Mouse (Mus musculus) liver, embryonic 14.5 days (tissue): ENCODE measurements around the gene B3galt1. TPM values are rescaled to one million over a fixed set of nuclear protein-coding genes. Genes with fewer than 3 reads are reported as not detected.

Source experiments
- ATAC-seq: fragments of 200-750 bp; cut with Nextera tagmentation; 2 replicates; pipeline ENCODE4 v1.8.0; 2017; ENCODE audit warnings: moderate number of reproducible peaks, mild to moderate bottlenecking, moderate library complexity; ENCODE audit not compliant: insufficient read depth
- DNase-seq, 3 experiments: peaks; one replicate each; pipeline ENCODE4 v3.0.0-alpha.2; 2012 to 2013; ENCODE audit warnings: low read depth in 3 of 3, low spot score in 3 of 3
- H3K27ac ChIP-seq: fragments of 300-500 bp; sonication (generic); 2 replicates; pipeline ENCODE4 v1.5.1; 2014; ENCODE audit warnings: moderate library complexity, mild to moderate bottlenecking, control low read depth, inconsistent platforms
- H3K27me3 ChIP-seq: fragments of 300-500 bp; sonication (generic); 2 replicates; pipeline ENCODE4 v1.6.1; 2014; ENCODE audit warnings: mild to moderate bottlenecking, low read length, moderate library complexity; ENCODE audit not compliant: control insufficient read depth, insufficient read depth
- H3K36me3 ChIP-seq: fragments of 300-500 bp; sonication (generic); replicated peaks from 2 replicates; pipeline ENCODE4 v1.6.1; 2014; ENCODE audit warnings: low read depth; ENCODE audit not compliant: control insufficient read depth, insufficient read depth
- H3K4me1 ChIP-seq, 2 experiments: fragments of 200-500 bp in 1 of 2; fragments of 300-500 bp in 1 of 2; sonication (generic) in 1 of 2; replicated peaks; 2 replicates each; pipeline ENCODE4 v1.6.1; 2012 to 2014; ENCODE audit warnings: antibody characterized with exemption in 1 of 2, inconsistent platforms in 1 of 2, low read length in 1 of 2; ENCODE audit not compliant: control insufficient read depth in 2 of 2, insufficient read depth in 2 of 2
- H3K4me2 ChIP-seq: fragments of 300-500 bp; sonication (generic); 2 replicates; pipeline ENCODE4 v1.6.1; 2014; ENCODE audit warnings: low read depth, mild to moderate bottlenecking, control low read depth, moderate library complexity
- H3K4me3 ChIP-seq, 2 experiments: fragments of 200-500 bp in 1 of 2; fragments of 300-500 bp in 1 of 2; sonication (generic) in 1 of 2; 2 replicates each; pipeline ENCODE4 v1.5.1; 2012 to 2014; ENCODE audit warnings: low read depth in 2 of 2, low read length in 2 of 2, mild to moderate bottlenecking in 2 of 2, control low read depth in 1 of 2, inconsistent platforms in 1 of 2, moderate library complexity in 1 of 2; ENCODE audit not compliant: insufficient read depth in 1 of 2
- H3K9ac ChIP-seq: fragments of 300-500 bp; sonication (generic); replicated peaks from 2 replicates; pipeline ENCODE4 v1.6.1; 2014; ENCODE audit warnings: mild to moderate bottlenecking, control low read depth, moderate library complexity
- H3K9me3 ChIP-seq: fragments of 300-500 bp; sonication (generic); 2 replicates; pipeline ENCODE4 v1.6.1; 2016; ENCODE audit warnings: low read length, mixed read lengths; ENCODE audit not compliant: control insufficient read depth
- CTCF ChIP-seq: IDR thresholded peaks from 2 replicates; pipeline ENCODE4 v1.5.1; 2016; ENCODE audit warnings: antibody characterized with exemption, low read depth, control low read depth
- EP300 ChIP-seq: IDR thresholded peaks from 2 replicates; pipeline ENCODE4 v1.6.1; 2016; ENCODE audit warnings: antibody characterized with exemption, low read depth
- WGBS: fragments of 180-500 bp; shearing (Covaris S2); extraction: QIAGEN DNeasy Blood & Tissue Kit; methylation state at CpG from one replicate; pipeline ENCODE4 v1.1.7; 2014; ENCODE audit not compliant: insufficient replicate concordance; 5-methylcytosine and 5-hydroxymethylcytosine counted together
- polyA plus RNA-seq, 2 experiments: library from polyadenylated mRNA; depleted of rRNA in 1 of 2; stranded (reverse) in 1 of 2; unstranded in 1 of 2; fragments of >200 nt; fragmentation: Nextera tagmentation in 1 of 2; extraction: Ambion mirVana in 1 of 2; gene quantifications; 2 replicates each; pipeline versions ENCODE4 v1.2.1 to v1.2.3; 2012 to 2014

The B3galt1 gene
- polyA plus RNA-seq, 2 experiments, result 0.03 to 0.23 TPM

DNA sequence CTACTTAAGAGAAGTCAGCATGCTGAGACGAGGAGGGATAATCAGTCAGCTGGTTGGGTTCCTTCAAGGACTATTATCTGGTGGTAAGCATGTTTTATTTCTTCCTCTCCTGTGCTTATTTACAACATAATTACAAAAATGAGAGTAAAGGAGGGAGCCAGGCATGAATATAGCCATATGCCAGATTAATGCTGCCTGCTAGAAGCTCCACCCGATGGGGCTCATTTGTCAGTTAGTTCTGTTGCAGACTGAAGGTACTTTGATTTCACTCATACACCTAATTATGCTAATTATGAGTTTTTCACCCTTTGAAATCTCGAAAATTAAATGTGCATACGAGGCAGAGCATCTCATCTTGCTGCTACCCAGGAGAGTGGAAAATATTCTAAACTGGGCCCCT lies 539.0 kb downstream of the B3galt1 start:
- ATAC-seq (no peak), DNase-seq (no peak)
- no peak overlapping the region for H3K27ac ChIP-seq
- H3K4me1 ChIP-seq, result no peaks in the 10 kb centered on the region
- H3K4me2 ChIP-seq, result no peak overlapping the region
- H3K36me3 ChIP-seq, result no peaks in the 10 kb centered on the region
- H3K9me3 ChIP-seq, result no peaks in the 10 kb centered on the region
- WGBS, result 55% methylated on average over 4 of the region's 4 CpGs
- H3K4me3 ChIP-seq, result no peak overlapping the region
- no peak for TF ChIP-seq EP300
- TF ChIP-seq CTCF, result no peak
- H3K9ac ChIP-seq, result no peak overlapping the region
- no peaks in the 10 kb centered on the region for H3K27me3 ChIP-seq

DNA sequence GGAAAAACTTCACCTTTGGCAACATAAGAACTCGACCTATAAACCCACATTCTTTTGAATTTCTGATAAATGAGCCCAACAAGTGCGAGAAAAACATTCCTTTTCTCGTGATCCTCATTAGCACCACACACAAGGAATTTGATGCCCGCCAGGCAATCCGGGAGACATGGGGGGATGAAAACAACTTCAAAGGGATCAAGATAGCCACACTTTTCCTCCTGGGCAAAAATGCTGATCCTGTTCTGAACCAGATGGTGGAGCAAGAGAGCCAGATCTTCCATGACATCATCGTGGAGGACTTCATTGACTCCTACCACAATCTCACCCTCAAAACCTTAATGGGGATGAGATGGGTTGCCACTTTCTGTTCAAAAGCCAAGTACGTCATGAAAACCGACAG lies 552.4 kb downstream of the B3galt1 start:
- no peak overlapping the region for H3K4me2 ChIP-seq
- DNase-seq (no peak), ATAC-seq (no peak)
- H3K27ac ChIP-seq, result no peak overlapping the region
- TF ChIP-seq CTCF, result no peak
- no peak for TF ChIP-seq EP300
- no peak overlapping the region for H3K9ac ChIP-seq
- no peaks in the 10 kb centered on the region for H3K36me3 ChIP-seq
- H3K27me3 ChIP-seq, result no peaks in the 10 kb centered on the region
- 52% methylated on average over 8 of the region's 8 CpGs for WGBS
- H3K4me3 ChIP-seq, result no peak overlapping the region
- no peaks in the 10 kb centered on the region for H3K4me1 ChIP-seq
- no peaks in the 10 kb centered on the region; the same call in 1 of the 2 replicates for H3K9me3 ChIP-seq

DNA sequence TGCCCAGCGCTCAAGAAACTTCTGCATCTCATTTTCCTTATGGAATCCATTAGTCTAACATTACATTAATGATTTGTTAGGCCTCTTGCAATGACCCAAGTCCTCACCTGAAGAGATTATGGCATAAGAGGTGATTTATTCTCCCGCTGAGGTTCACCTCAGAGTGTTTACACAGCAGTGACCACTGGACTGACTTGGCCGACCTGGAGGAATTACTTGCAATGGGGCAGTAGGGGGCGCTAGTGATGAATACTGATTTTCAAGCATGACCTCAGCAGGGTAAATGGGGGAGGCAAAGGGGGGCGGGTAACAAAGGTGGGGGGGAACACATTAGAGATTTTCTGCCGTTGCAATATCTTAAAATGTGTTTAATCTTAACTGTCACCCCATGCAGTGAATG lies 559.1 kb downstream of the B3galt1 start:
- Histone ChIP-seq H3K9ac (no peak overlapping the region), H3K36me3 (no peaks in the 10 kb centered on the region), H3K27me3 (no peaks in the 10 kb centered on the region), H3K4me3 (no peak overlapping the region), H3K4me1 (no peaks in the 10 kb centered on the region), H3K27ac (no peak overlapping the region), H3K9me3 (no peaks in the 10 kb centered on the region), H3K4me2 (no peak overlapping the region)
- TF ChIP-seq EP300, result no peak
- no peak for TF ChIP-seq CTCF
- 51% methylated on average over 6 of the region's 6 CpGs for WGBS
- DNase-seq (no peak), ATAC-seq (no peak)

DNA sequence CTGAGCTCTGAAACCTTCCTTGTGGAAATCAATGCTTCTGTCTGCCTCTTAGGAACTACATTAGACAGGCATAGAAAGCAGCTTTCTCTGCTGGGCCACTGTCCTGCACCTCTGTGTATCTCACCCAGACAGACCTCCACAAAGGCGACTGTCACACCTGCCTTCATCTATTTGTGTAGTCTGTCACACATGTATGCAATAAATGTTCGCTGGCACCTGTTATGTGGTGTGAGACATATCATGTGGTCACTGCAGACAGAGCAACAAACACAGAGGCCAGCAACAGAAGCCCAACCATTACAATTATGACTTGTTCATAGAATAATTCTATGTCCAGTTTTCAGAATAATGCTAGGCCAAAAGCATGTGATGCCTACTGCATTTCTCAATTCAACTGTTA lies 575.4 kb downstream of the B3galt1 start:
- no peaks in the 10 kb centered on the region for H3K36me3 ChIP-seq
- WGBS, result 45% methylated on average over 2 of the region's 2 CpGs
- no peak overlapping the region for H3K9ac ChIP-seq

DNA sequence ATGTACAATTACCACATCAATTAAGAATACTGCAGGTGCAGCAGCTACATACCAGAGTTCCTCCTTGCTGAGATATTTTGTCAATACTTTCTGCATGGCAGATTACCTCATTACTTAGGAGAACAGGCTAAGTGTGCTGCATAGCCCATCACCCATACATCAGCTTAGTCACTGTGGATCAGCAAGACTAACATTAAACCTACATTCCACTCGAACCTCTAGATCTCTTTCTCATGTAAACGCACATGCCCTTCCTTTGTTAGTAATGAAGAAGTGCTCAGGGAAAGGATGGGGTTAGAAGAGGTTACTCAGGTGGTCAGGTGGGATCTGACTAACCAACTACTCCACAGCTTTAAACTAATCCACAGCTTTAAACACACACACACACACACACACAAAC lies 577.6 kb downstream of the B3galt1 start:
- H3K9me3 ChIP-seq, result no peaks in the 10 kb centered on the region
- H3K27ac ChIP-seq, result no peak overlapping the region
- H3K4me2 ChIP-seq, result no peak overlapping the region
- no peak for DNase-seq
- WGBS, result 56% methylated on average over 2 of the region's 2 CpGs
- no peak overlapping the region for H3K4me3 ChIP-seq
- no peaks in the 10 kb centered on the region for H3K4me1 ChIP-seq
- TF ChIP-seq EP300 (no peak), CTCF (no peak)
- no peak for ATAC-seq
- no peak overlapping the region for H3K9ac ChIP-seq
- H3K36me3 ChIP-seq, result no peaks in the 10 kb centered on the region
- H3K27me3 ChIP-seq, result no peaks in the 10 kb centered on the region

More for the DNA sequence above, 575.4 kb downstream of the B3galt1 start:
- H3K4me3 ChIP-seq, result no peak overlapping the region
- H3K4me2 ChIP-seq, result no peak overlapping the region
- no peak for ATAC-seq
- no peaks in the 10 kb centered on the region for H3K27me3 ChIP-seq
- no peak for TF ChIP-seq CTCF
- no peak for TF ChIP-seq EP300
- DNase-seq, result no peak
- no peaks in the 10 kb centered on the region for H3K9me3 ChIP-seq
- H3K4me1 ChIP-seq, result no peaks in the 10 kb centered on the region
- no peak overlapping the region for H3K27ac ChIP-seq

DNA sequence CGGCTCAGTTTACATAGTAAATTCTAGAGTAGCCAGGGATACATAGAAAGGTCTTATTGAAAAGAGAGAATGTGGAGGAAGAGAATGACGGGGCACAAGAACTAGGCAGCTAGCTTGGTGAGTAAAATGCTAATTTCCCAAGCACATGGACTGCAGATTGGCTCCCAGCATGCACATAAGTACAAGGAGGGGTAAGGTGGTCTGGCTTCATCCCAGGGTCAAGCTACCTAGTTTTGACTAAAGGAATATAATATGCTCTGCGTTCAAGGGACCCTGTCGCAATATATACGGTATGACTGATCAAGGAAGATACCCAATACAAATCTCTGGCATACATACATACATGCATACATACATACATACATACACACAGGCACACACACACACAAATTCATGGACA lies 594.1 kb downstream of the B3galt1 start:
- WGBS, result 72% methylated on average over 5 of the region's 5 CpGs
- no peak overlapping the region for H3K4me3 ChIP-seq
- ATAC-seq, result no peak

More for the DNA sequence above, 594.1 kb downstream of the B3galt1 start:
- Histone ChIP-seq H3K4me2 (no peak overlapping the region), H3K27ac (no peak overlapping the region), H3K4me1 (no peaks in the 10 kb centered on the region), H3K36me3 (no peaks in the 10 kb centered on the region), H3K9ac (no peak overlapping the region), H3K27me3 (no peaks in the 10 kb centered on the region), H3K9me3 (no peaks in the 10 kb centered on the region)
- no peak for DNase-seq
- TF ChIP-seq CTCF (no peak), EP300 (no peak)
